Mouse (Mus musculus) embryo, embryonic 10 days (tissue): Measurements from ENCODE around the gene Mmp28.

ENCODE experiments used
- DNase-seq: peaks from one replicate; pipeline ENCODE4 v3.0.0-alpha.2; 2015; ENCODE audit warnings: low spot score

Mmp28 gene

GRCm38 (mm10) chr11:83448021-83448926 is 14.6 kb downstream of the Mmp28 start:
- DNase-seq, result peak; percentile 80

GRCm38 (mm10) chr11:83447612-83448011 is 15.3 kb downstream of the Mmp28 start:
- DNase-seq, result no peak

- no peak for DNase-seq
These were observed 17.9 kb downstream of the Mmp28 start for GRCm38 (mm10) chr11:83445001-83445400.

GRCm38 (mm10) chr11:83443824-83444223 is 19.0 kb downstream of the Mmp28 start:
- DNase-seq, result no peak

- peak; percentile 90 for DNase-seq
These were observed 20.1 kb downstream of the Mmp28 start for GRCm38 (mm10) chr11:83442596-83443267.

GRCm38 (mm10) chr11:83441235-83441634 is 21.6 kb downstream of the Mmp28 start:
- DNase-seq, result no peak

GRCm38 (mm10) chr11:83440081-83441064 is 22.5 kb downstream of the Mmp28 start:
- DNase-seq, result peak; percentile 98

- DNase-seq, result no peak
These were observed 23.3 kb downstream of the Mmp28 start for GRCm38 (mm10) chr11:83439426-83440060.

- no peak for DNase-seq
These were observed 25.5 kb downstream of the Mmp28 start, which contains the start of gene 1700020L24Rik for GRCm38 (mm10) chr11:83437377-83437776. 1700020L24Rik (plus strand) TSS chr11:83437677.

GRCm38 (mm10) chr11:83432533-83432932 is 30.3 kb downstream of the Mmp28 start:
- no peak for DNase-seq

- DNase-seq, result no peak
These were observed 33.5 kb downstream of the Mmp28 start, which contains the start of gene Gas2l2 for GRCm38 (mm10) chr11:83429355-83429754. Gas2l2 (minus strand) TSS chr11:83429455.

GRCm38 (mm10) chr11:83426964-83427363 is 35.9 kb downstream of the Mmp28 start:
- DNase-seq, result no peak

GRCm38 (mm10) chr11:83424681-83425080 is 38.2 kb downstream of the Mmp28 start:
- peak; percentile 90 for DNase-seq

- DNase-seq, result peak; percentile 91
These were observed 41.6 kb downstream of the Mmp28 start for GRCm38 (mm10) chr11:83421305-83421704.

GRCm38 (mm10) chr11:83420338-83420737 is 42.5 kb downstream of the Mmp28 start:
- peak; percentile 47 for DNase-seq

- DNase-seq, result peak; percentile 72
These were observed 44.3 kb downstream of the Mmp28 start for GRCm38 (mm10) chr11:83418566-83418965.

GRCm38 (mm10) chr11:83417708-83418107 is 45.2 kb downstream of the Mmp28 start:
- DNase-seq, result no peak

- DNase-seq, result peak; percentile 85
These were observed 45.8 kb downstream of the Mmp28 start for GRCm38 (mm10) chr11:83417080-83417479.

GRCm38 (mm10) chr11:83410510-83410909 is 52.4 kb downstream of the Mmp28 start:
- DNase-seq, result no peak

- peak; percentile 38 for DNase-seq
These were observed 53.0 kb downstream of the Mmp28 start for GRCm38 (mm10) chr11:83409792-83410291.
